Mouse (Mus musculus): ENCODE measurements at regions not wholly inside any gene's neighbourhood (a gene's known extent, or its start where the extent isn't known, plus 50 kb on each side); places are given as distances from the start of the nearest gene placed in this dataset.

GRCm38 (mm10) chr2:166207145-166207508 lies 51.7 kb upstream of the Sulf2 start:
- Histone ChIP-seq H3K4me3 (ENCODE audit: low read length) (no peak overlapping the region), H3K36me3 (ENCODE audit: insufficient read depth, low read length) (no peaks in the 10 kb centered on the region), H3K27ac (no peak overlapping the region), H3K27me3 (ENCODE audit: insufficient read depth, low read length) (peaks cover 6% of the 10 kb centered on the region; the same call in 1 of the 2 replicates), H3K4me2 (ENCODE audit: low read depth, low read length) (no peak overlapping the region), H3K4me1 (ENCODE audit: insufficient read depth, low read length) (peaks cover 4% of the 10 kb centered on the region; the same call in 1 of the 2 replicates), H3K9me3 (ENCODE audit: low read length) (0 out of 2 replicates have a peak, but pooled peaks cover 3% of the 10 kb centered on the region), H3K9ac (replicated peaks; ENCODE audit: low read length) (no peak overlapping the region)
- no peak for TF ChIP-seq CTCF (IDR thresholded peaks at IDR 0.05; ENCODE audit: low read depth)
- DNase-seq (ENCODE audit: low spot score) = no peak
- 62% methylated on average over 3 of the region's 3 CpGs for WGBS
- no peak for ATAC-seq

- Histone ChIP-seq H3K4me1 (ENCODE audit: insufficient read depth, low read length) (peaks cover 4% of the 10 kb centered on the region; the same call in 1 of the 2 replicates), H3K4me3 (ENCODE audit: low read length) (no peak overlapping the region), H3K27me3 (ENCODE audit: insufficient read depth, low read length) (0 out of 2 replicates have a peak, but pooled peaks cover 5% of the 10 kb centered on the region), H3K27ac (no peak overlapping the region), H3K36me3 (ENCODE audit: insufficient read depth, low read length) (no peaks in the 10 kb centered on the region), H3K9ac (replicated peaks; ENCODE audit: low read length) (no peak overlapping the region), H3K9me3 (ENCODE audit: low read length) (0 out of 2 replicates have a peak, but pooled peaks cover 3% of the 10 kb centered on the region), H3K4me2 (ENCODE audit: low read depth, low read length) (no peak overlapping the region)
- peak; percentile 47; the same call in 1 of the 2 replicates for ATAC-seq
- TF ChIP-seq CTCF (IDR thresholded peaks at IDR 0.05; ENCODE audit: low read depth) = no peak
- DNase-seq (ENCODE audit: low spot score) = peak; percentile 32
- 32% methylated on average over 5 of the region's 5 CpGs for WGBS
Observed at GRCm38 (mm10) chr2:166206396-166207144, 51.1 kb upstream of the Sulf2 start.
